Mouse (Mus musculus): ENCODE results near the gene Anxa7.
A peak's percentile ranks its signal among the peaks of the same experiment; 100 is the strongest.

DNA sequence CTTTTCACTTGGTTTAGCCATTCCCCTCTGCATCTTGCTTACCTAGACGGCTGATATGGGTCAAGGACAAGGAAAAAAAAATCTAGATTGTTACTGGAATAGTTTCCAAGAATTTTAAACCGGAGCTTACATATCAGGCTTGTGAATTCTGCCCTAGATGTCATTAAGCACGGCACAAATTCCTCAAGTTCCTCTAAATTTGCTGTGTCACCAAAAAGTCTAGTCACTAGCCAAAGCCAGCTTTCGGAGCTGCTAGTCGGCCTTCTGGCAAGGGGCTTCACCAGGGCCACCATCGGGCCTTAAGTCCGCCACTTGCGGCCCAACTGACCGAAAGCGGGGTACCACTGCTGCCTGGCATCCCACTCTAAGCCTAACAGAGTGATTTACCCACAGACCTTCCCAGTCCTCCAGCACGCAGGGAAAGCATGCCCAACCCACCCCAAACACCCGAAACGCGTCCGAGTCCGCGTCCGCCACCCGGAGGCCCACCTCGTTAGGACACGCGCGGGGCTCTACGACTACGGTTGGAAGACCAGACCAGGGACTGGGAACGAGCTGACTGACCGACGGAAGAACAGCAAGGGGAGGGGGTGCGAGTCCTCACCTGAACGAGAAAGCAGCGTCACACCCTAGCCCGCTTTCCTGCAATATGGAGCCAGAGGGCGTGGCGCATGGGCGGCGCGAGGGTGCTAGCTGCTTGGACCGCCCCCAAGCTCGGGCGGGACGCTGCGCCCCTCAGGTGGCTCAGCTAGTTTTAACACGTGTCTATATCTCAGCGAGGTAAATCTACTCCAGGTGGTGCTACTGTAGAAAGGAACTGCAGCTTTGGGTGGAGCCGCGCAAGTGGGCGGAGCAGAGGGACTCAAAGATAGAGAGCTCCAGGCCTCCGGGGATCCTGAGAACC, at the start of gene Anxa7:
- TF ChIP-seq CTCF (IDR thresholded peaks at IDR 0.05; ENCODE audit: extremely low read depth, insufficient read depth, insufficient read length, insufficient replicate concordance) (peak; percentile 6; the same call in 1 of the 2 replicates), POLR2A (IDR thresholded peaks at IDR 0.05; ENCODE audit: low read depth, low read length) (peak; percentile 19; the same call in 1 of the 2 replicates)

Measured in spleen, adult 2 months (tissue).